Mouse (Mus musculus): ENCODE measurements around the gene Zcrb1. TPM values are rescaled to one million over a fixed set of nuclear protein-coding genes. Genes with fewer than 3 reads are reported as not detected.
A peak's percentile ranks its signal among the peaks of the same experiment; 100 is the strongest.

Zcrb1 gene
- polyA plus RNA-seq, 1 experiment from 2014 or later, result 112 TPM

- no peak for ATAC-seq (ENCODE audit: insufficient number of reproducible peaks, insufficient read depth, low FRiP score, low read depth)
- Histone ChIP-seq H3K27me3 (ENCODE audit: control insufficient read depth, insufficient read depth, low read length) (no peaks in the 10 kb centered on the region), H3K4me2 (ENCODE audit: low read length) (no peak overlapping the region), H3K4me1 (ENCODE audit: control insufficient read depth in 2 of 2, insufficient read depth in 2 of 2, low read length in 2 of 2) (no peaks in the 10 kb centered on the region), H3K4me3 (ENCODE audit: control insufficient read depth in 1 of 2, insufficient read depth in 1 of 2, low read depth in 1 of 2, low read length in 2 of 2) (no peak overlapping the region), H3K9me3 (ENCODE audit: control insufficient read depth, low read length) (no peaks in the 10 kb centered on the region), H3K27ac (replicated peaks in 1 of 2; ENCODE audit: control insufficient read depth in 1 of 2, insufficient read depth in 1 of 2, low read depth in 2 of 2, low read length in 2 of 2) (no peak overlapping the region), H3K36me3 (ENCODE audit: control insufficient read depth, insufficient read depth, low read length) (no peaks in the 10 kb centered on the region), H3K9ac (ENCODE audit: low read length) (no peak overlapping the region)
- 87% methylated on average over 2 of the region's 2 CpGs for WGBS
These were observed 26.3 kb downstream of the Zcrb1 start for GRCm38 (mm10) chr15:93371838-93372237.

GRCm38 (mm10) chr15:93368558-93368957 lies 29.6 kb downstream of the Zcrb1 start:
- H3K4me3 ChIP-seq (ENCODE audit: control insufficient read depth in 1 of 2, insufficient read depth in 1 of 2, low read depth in 1 of 2, low read length in 2 of 2), result no peak overlapping the region
- H3K4me1 ChIP-seq (ENCODE audit: control insufficient read depth in 2 of 2, insufficient read depth in 2 of 2, low read length in 2 of 2), result no peaks in the 10 kb centered on the region
- H3K9ac ChIP-seq (ENCODE audit: low read length), result no peak overlapping the region
- H3K27ac ChIP-seq (replicated peaks in 1 of 2; ENCODE audit: control insufficient read depth in 1 of 2, insufficient read depth in 1 of 2, low read depth in 2 of 2, low read length in 2 of 2), result no peak overlapping the region
- peak overlapping the region; percentile 27; the same call in 1 of the 2 replicates for H3K4me2 ChIP-seq (ENCODE audit: low read length)
- no peak for ATAC-seq (ENCODE audit: insufficient number of reproducible peaks, insufficient read depth, low FRiP score, low read depth)
- no peaks in the 10 kb centered on the region for H3K36me3 ChIP-seq (ENCODE audit: control insufficient read depth, insufficient read depth, low read length)
- H3K9me3 ChIP-seq (ENCODE audit: control insufficient read depth, low read length), result no peaks in the 10 kb centered on the region
- 67% methylated on average over 9 of the region's 9 CpGs for WGBS
- H3K27me3 ChIP-seq (ENCODE audit: control insufficient read depth, insufficient read depth, low read length), result no peaks in the 10 kb centered on the region

GRCm38 (mm10) chr15:93365561-93365960 lies 32.6 kb downstream of the Zcrb1 start:
- no peak for ATAC-seq (ENCODE audit: insufficient number of reproducible peaks, insufficient read depth, low FRiP score, low read depth)
- no peaks in the 10 kb centered on the region for H3K36me3 ChIP-seq (ENCODE audit: control insufficient read depth, insufficient read depth, low read length)
- no peak overlapping the region for H3K9ac ChIP-seq (ENCODE audit: low read length)
- no peak overlapping the region for H3K27ac ChIP-seq (replicated peaks in 1 of 2; ENCODE audit: control insufficient read depth in 1 of 2, insufficient read depth in 1 of 2, low read depth in 2 of 2, low read length in 2 of 2)
- H3K27me3 ChIP-seq (ENCODE audit: control insufficient read depth, insufficient read depth, low read length), result no peaks in the 10 kb centered on the region
- no peaks in the 10 kb centered on the region for H3K9me3 ChIP-seq (ENCODE audit: control insufficient read depth, low read length)
- no peak overlapping the region for H3K4me2 ChIP-seq (ENCODE audit: low read length)
- no peaks in the 10 kb centered on the region for H3K4me1 ChIP-seq (ENCODE audit: control insufficient read depth in 2 of 2, insufficient read depth in 2 of 2, low read length in 2 of 2)
- no peak overlapping the region for H3K4me3 ChIP-seq (ENCODE audit: control insufficient read depth in 1 of 2, insufficient read depth in 1 of 2, low read depth in 1 of 2, low read length in 2 of 2)
- WGBS, result 86% methylated on average over 6 of the region's 6 CpGs

GRCm38 (mm10) chr15:93358346-93359095 lies 39.6 kb downstream of the Zcrb1 start:
- Histone ChIP-seq H3K9ac (ENCODE audit: low read length) (no peak overlapping the region), H3K9me3 (ENCODE audit: control insufficient read depth, low read length) (no peaks in the 10 kb centered on the region), H3K4me3 (ENCODE audit: control insufficient read depth in 1 of 2, insufficient read depth in 1 of 2, low read depth in 1 of 2, low read length in 2 of 2) (no peak overlapping the region), H3K27me3 (ENCODE audit: control insufficient read depth, insufficient read depth, low read length) (no peaks in the 10 kb centered on the region), H3K36me3 (ENCODE audit: control insufficient read depth, insufficient read depth, low read length) (no peaks in the 10 kb centered on the region), H3K4me2 (ENCODE audit: low read length) (no peak overlapping the region), H3K4me1 (ENCODE audit: control insufficient read depth in 2 of 2, insufficient read depth in 2 of 2, low read length in 2 of 2) (no peaks in the 10 kb centered on the region), H3K27ac (replicated peaks in 1 of 2; ENCODE audit: control insufficient read depth in 1 of 2, insufficient read depth in 1 of 2, low read depth in 2 of 2, low read length in 2 of 2) (no peak overlapping the region)
- 89% methylated on average over 19 of the region's 19 CpGs for WGBS
- ATAC-seq (ENCODE audit: insufficient number of reproducible peaks, insufficient read depth, low FRiP score, low read depth), result no peak

GRCm38 (mm10) chr15:93340630-93341379 lies 57.3 kb downstream of the Zcrb1 start:
- Histone ChIP-seq H3K36me3 (ENCODE audit: control insufficient read depth, insufficient read depth, low read length) (no peaks in the 10 kb centered on the region), H3K9ac (ENCODE audit: low read length) (no peak overlapping the region), H3K4me2 (ENCODE audit: low read length) (no peak overlapping the region), H3K27ac (replicated peaks in 1 of 2; ENCODE audit: control insufficient read depth in 1 of 2, insufficient read depth in 1 of 2, low read depth in 2 of 2, low read length in 2 of 2) (no peak overlapping the region), H3K27me3 (ENCODE audit: control insufficient read depth, insufficient read depth, low read length) (no peaks in the 10 kb centered on the region), H3K9me3 (ENCODE audit: control insufficient read depth, low read length) (no peaks in the 10 kb centered on the region), H3K4me1 (ENCODE audit: control insufficient read depth in 2 of 2, insufficient read depth in 2 of 2, low read length in 2 of 2) (no peaks in the 10 kb centered on the region), H3K4me3 (ENCODE audit: control insufficient read depth in 1 of 2, insufficient read depth in 1 of 2, low read depth in 1 of 2, low read length in 2 of 2) (no peak overlapping the region)
- WGBS, result 51% methylated on average over 10 of the region's 10 CpGs
- ATAC-seq (ENCODE audit: insufficient number of reproducible peaks, insufficient read depth, low FRiP score, low read depth), result no peak

GRCm38 (mm10) chr15:93336925-93337761 lies 61.0 kb downstream of the Zcrb1 start, which contains the start of gene Yaf2:
Gene Yaf2, minus strand, starts transcription at chr15:93336935.
- peaks cover 0 to 4% of the 10 kb centered on the region in 2 experiments; a peak in 2 of 4 replicates for H3K4me1 ChIP-seq (ENCODE audit: control insufficient read depth in 2 of 2, insufficient read depth in 2 of 2, low read length in 2 of 2)
- H3K4me3 ChIP-seq (ENCODE audit: control insufficient read depth in 1 of 2, insufficient read depth in 1 of 2, low read depth in 1 of 2, low read length in 2 of 2), result peak within 1 kb of the TSS; percentile 78 to 82
- ATAC-seq (ENCODE audit: insufficient number of reproducible peaks, insufficient read depth, low FRiP score, low read depth), result peak; percentile 95
- WGBS, result under 1% methylated on average over 73 of the region's 73 CpGs
- peak within 1 kb of the TSS; percentile 90 to 98 for H3K27ac ChIP-seq (replicated peaks in 1 of 2; ENCODE audit: control insufficient read depth in 1 of 2, insufficient read depth in 1 of 2, low read depth in 2 of 2, low read length in 2 of 2)
- no peaks in the 10 kb centered on the region for H3K9me3 ChIP-seq (ENCODE audit: control insufficient read depth, low read length)
- H3K9ac ChIP-seq (ENCODE audit: low read length), result peak within 1 kb of the TSS; percentile 93
- no peaks in the 10 kb centered on the region for H3K27me3 ChIP-seq (ENCODE audit: control insufficient read depth, insufficient read depth, low read length)
- peaks cover 8% of the 10 kb centered on the region; the same call in 1 of the 2 replicates for H3K36me3 ChIP-seq (ENCODE audit: control insufficient read depth, insufficient read depth, low read length)
- peak within 1 kb of the TSS; percentile 88 for H3K4me2 ChIP-seq (ENCODE audit: low read length)

GRCm38 (mm10) chr15:93336658-93336924 lies 61.5 kb downstream of the Zcrb1 start:
- Histone ChIP-seq H3K9me3 (ENCODE audit: control insufficient read depth, low read length) (no peaks in the 10 kb centered on the region), H3K27me3 (ENCODE audit: control insufficient read depth, insufficient read depth, low read length) (no peaks in the 10 kb centered on the region), H3K4me3 (ENCODE audit: control insufficient read depth in 1 of 2, insufficient read depth in 1 of 2, low read depth in 1 of 2, low read length in 2 of 2) (peak overlapping the region; percentile 78 to 82), H3K4me2 (ENCODE audit: low read length) (peak overlapping the region; percentile 88), H3K9ac (ENCODE audit: low read length) (peak overlapping the region; percentile 93), H3K4me1 (ENCODE audit: control insufficient read depth in 2 of 2, insufficient read depth in 2 of 2, low read length in 2 of 2) (peaks cover 0 to 4% of the 10 kb centered on the region in 2 experiments; a peak in 2 of 4 replicates), H3K27ac (replicated peaks in 1 of 2; ENCODE audit: control insufficient read depth in 1 of 2, insufficient read depth in 1 of 2, low read depth in 2 of 2, low read length in 2 of 2) (peak overlapping the region; percentile 90 to 98), H3K36me3 (ENCODE audit: control insufficient read depth, insufficient read depth, low read length) (peaks cover 8% of the 10 kb centered on the region; the same call in 1 of the 2 replicates)
- 1% methylated on average over 30 of the region's 52 CpGs for WGBS
- peak; percentile 58 for ATAC-seq (ENCODE audit: insufficient number of reproducible peaks, insufficient read depth, low FRiP score, low read depth)
